Mouse (Mus musculus) urinary bladder, adult 2 months (tissue): ENCODE data around the gene Nudt2. TPM values are rescaled to one million over a fixed set of nuclear protein-coding genes. Genes with fewer than 3 reads are reported as not detected.

Experiments
- DNase-seq: peaks from one replicate; pipeline ENCODE4 v3.0.0; 2022; ENCODE audit warnings: low spot score
- polyA plus RNA-seq: library from polyadenylated mRNA; depleted of rRNA; stranded (reverse); fragments of >200 nt; gene quantifications from 2 replicates; pipeline ENCODE4 v1.2.3, GENCODE M21; 2012; rRNA removed

Gene Nudt2
- polyA plus RNA-seq, 1 experiment: 34.6 TPM

- no peak for DNase-seq
Observed at GRCm38 (mm10) chr4:41520641-41521040, 55.7 kb downstream of the Nudt2 start.

- no peak for DNase-seq
Observed at GRCm38 (mm10) chr4:41522136-41522535, 57.2 kb downstream of the Nudt2 start.

DNA sequence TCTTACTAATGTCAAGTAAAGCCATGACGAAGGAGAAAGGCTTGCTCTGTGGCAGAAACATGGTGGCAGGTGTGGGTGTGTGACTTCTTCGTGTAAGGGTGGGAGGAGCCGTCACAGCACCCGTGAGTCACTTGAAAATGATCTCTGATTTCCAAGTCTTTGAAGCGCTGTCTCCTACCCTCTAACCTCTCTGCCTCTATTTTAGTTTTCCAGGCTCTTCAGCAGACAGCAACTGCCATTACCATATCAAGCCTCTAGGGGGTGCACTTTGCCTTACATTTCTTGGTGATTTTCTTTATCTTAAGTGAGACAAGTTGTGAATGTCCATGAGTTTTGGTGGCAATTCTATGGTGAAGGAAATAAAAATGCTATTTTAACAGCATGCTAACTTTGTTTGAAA lies 57.8 kb downstream of the Nudt2 start:
- DNase-seq: no peak

GRCm38 (mm10) chr4:41523839-41524238 lies 58.9 kb downstream of the Nudt2 start:
- DNase-seq: no peak

GRCm38 (mm10) chr4:41524829-41525228 lies 59.9 kb downstream of the Nudt2 start:
- no peak for DNase-seq

GRCm38 (mm10) chr4:41526553-41526952 lies 61.6 kb downstream of the Nudt2 start:
- no peak for DNase-seq

GRCm38 (mm10) chr4:41527076-41527475 lies 62.1 kb downstream of the Nudt2 start:
- no peak for DNase-seq

DNA sequence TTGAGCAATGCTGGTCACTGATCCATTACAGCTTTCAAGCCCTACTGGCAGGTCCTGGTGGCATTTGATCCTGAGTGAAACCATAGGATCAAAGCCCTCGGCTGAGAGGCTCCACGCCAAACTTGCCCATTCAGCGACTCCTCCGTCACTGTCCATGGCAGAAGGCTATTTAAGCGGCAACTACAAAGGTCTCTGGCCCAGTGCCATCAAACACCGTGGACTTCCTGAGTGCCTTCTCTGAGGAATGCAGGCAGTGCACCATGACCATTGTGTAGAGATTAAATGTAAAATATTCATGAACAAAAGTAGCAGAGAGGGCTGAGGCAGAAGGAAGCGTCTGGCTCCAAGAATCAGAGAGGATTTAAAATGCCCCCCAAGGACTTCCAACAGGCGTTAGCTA lies 63.0 kb downstream of the Nudt2 start:
- no peak for DNase-seq

Other genes starting within 250 kb of the Nudt2 start
- gene Ubap2, start 190.0 kb upstream of the Nudt2 start, polyA plus RNA-seq: 19.0 and 30.8 TPM in 2 replicates
- gene Dcaf12, start 150.3 kb upstream of the Nudt2 start, polyA plus RNA-seq: 37.1 and 38.5 TPM in 2 replicates
- gene Ubap1, start 116.2 kb upstream of the Nudt2 start, polyA plus RNA-seq: 47.2 and 52.7 TPM in 2 replicates
- 0.53 and 0.61 TPM in 2 replicates for gene Kif24, start 264 bp upstream of the Nudt2 start, polyA plus RNA-seq
- 8.0 and 11.4 TPM in 2 replicates for gene AI464131, start 37.9 kb downstream of the Nudt2 start, polyA plus RNA-seq
- gene 1110017D15Rik, start 52.2 kb downstream of the Nudt2 start, polyA plus RNA-seq: 0.10 and 0.22 TPM in 2 replicates
- gene Fam219a, start 104.4 kb downstream of the Nudt2 start, polyA plus RNA-seq: 20.9 and 21.3 TPM in 2 replicates
- gene Dnaic1, start 104.6 kb downstream of the Nudt2 start, polyA plus RNA-seq: 85.3 and 93.8 TPM in 2 replicates
- gene Enho, start 175.2 kb downstream of the Nudt2 start, polyA plus RNA-seq: 165 and 187 TPM in 2 replicates
- 28.6 and 49.0 TPM in 2 replicates for gene Cntfr, start 231.9 kb downstream of the Nudt2 start, polyA plus RNA-seq
- 77.4 and 78.3 TPM in 2 replicates for gene Il11ra1, start 234.8 kb downstream of the Nudt2 start, polyA plus RNA-seq
- 32.6 and 40.5 TPM in 2 replicates for gene Rpp25l, start 248.4 kb downstream of the Nudt2 start, polyA plus RNA-seq